Mouse (Mus musculus): Measurements from ENCODE around the gene Prss27.

GRCm38 (mm10) chr17:24044482-24044881 lies 6.5 kb downstream of the Prss27 start:
- TF ChIP-seq CTCF (IDR thresholded peaks at IDR 0.05; ENCODE audit: extremely low read depth, insufficient read length, insufficient replicate concordance, low read depth, low read length) = peak; percentile 39; the same call in 1 of the 2 replicates
- TF ChIP-seq POLR2A (IDR thresholded peaks at IDR 0.05; ENCODE audit: low read depth, low read length) = no peak

All from small intestine, adult 2 months (tissue).